Mouse (Mus musculus): ENCODE measurements around the gene Pfn1. TPM values are rescaled to one million over a fixed set of nuclear protein-coding genes. Genes with fewer than 3 reads are reported as not detected.

Pfn1 gene
- total RNA-seq (2021) = 100 to 1,000 TPM; 221 to 239 TPM

DNA sequence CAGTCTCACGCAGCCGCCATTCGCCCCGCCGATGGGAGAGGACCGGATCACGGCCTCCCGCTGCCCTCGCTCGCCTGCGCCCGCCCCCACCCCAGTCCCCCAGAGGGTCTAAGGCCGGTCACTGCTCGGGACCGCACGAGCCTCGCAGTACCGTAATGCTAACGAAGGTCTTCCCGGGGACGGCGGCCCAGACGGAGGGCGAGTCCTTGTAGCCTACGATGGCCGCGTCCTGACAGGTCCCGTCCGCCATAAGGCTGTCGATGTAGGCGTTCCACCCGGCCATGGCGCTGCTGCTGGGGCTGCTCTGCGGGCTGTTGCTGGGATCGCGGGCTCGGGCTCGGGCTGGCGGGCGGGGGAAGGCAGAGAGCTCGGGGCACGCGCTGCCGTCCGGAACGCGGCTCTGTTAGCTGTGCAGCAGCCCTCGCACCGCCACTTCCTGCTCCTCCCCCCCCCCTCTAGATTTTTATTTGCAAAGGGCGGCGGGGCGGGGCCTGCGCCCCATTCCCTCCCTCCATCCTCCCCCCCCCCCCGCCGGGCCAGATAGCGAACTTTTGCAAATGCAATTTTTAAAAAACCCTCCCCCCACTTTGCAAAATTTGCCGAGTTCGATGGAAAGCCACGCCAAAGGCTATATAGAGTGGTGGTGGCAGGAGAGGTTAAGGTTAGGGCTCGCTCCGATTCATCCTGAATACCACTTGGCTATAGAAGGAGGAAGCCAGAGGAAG is at the start of gene Pfn1:
Gene Pfn1, minus strand, starts transcription at position 447 of the 725 bp plus-strand sequence.
- DNase-seq (ENCODE audit: low spot score in 2 of 2) = peak; percentile 63 to 67
- intact Hi-C loops (cut with DNase I) = loop anchor here (1.0 to 2.0 kb wide), 2 partner anchors 14 to 34 kb away; partner anchors contain the start of genes Camta2 and Spag7

DNA sequence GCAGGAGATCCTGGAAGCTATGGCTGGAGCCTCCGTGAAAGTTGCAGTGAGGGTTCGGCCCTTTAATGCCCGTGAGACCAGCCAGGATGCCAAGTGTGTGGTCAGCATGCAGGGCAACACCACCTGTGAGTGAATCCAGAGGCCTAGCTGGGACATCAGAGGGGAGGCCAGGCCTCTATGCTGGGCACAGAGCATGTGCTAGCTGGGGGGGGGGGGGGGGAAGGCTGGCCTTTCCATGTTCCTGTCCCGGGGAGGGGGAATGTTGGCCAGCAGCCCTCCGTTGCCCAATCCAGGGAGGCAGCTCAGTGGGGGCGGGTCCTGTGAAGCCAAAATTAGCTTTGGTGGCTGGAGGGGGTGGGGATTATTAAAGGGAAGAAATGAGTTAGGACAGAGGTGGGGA is 48.3 kb upstream of the Pfn1 start:
- intact Hi-C loops (cut with DNase I) = no loop called here
- no peak for DNase-seq (ENCODE audit: low spot score in 2 of 2)

DNA sequence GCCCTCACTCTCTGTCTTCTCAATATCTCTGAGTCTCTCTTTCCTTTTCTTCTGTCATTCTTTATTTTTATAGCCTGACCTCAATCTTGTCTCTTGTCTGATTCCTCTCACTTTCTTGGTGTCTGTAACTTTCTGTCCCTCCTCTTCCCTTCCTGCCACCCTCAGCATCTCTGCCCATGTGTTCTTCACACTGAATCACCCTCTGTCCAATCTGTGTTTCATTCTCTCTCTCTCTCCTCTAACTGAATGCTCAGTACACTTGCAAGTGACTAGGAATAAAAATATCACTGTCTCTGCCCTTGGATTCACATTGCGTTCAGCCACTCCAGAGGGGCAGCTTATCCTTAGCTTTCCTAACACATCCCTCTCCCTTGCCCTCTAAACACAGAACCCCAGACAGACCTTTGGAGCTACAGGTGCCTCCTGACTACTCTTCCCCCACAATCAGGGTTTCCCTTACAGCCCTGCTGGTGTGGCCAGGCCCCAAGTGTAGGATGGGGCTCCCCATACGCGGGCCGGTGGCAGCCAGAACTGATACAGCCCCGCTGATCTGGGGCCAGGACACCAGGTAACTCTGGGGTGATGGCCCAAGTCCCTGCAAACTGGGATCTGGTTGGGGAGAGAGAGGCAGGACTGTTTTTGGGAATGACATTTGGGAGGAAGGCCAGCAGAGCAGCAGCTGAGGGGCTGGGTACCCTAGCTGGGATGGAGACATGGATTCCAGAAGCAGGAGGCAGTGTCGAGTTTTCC is 47.7 kb upstream of the Pfn1 start:
- DNase-seq (ENCODE audit: low spot score in 2 of 2) = peak in 1 of 2 experiments; percentile 76
- intact Hi-C loops (cut with DNase I) = no loop called here

DNA sequence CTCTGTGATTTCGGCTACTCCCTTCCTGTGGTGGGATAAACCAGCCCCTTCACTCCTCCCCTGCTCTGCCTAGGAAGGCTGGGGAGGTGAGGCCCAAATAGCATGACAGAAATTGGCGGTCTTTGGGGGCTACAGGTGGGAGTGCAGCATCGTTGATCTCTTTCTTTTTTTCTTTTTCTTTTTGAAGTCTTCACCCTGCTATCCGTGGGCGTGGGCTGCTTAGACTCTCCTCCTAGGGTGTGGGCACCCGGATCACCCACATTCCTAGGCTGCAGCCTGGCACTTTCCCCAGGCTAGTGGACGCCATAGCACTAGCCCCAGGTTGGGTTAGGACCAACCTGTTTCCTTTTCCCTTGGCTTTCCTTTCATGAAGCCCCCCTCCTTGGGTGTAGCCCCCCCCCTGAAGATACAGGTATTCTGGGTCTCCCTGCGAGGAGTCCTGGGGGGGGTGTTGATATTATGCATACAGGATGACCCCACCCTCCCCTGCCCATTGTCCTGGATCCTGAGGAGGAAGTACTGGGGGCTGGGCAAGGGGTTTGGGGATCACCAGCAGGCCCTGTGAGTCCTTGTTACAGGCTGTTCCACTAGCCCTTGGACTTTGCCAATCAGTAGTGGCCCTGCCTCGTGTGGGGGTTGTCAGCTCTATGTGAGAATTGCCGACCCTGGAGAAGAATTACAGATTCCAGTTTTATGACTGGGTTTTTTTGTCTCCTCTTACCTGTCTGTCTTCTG is 46.9 kb upstream of the Pfn1 start:
- DNase-seq (ENCODE audit: low spot score in 2 of 2) = peak in 1 of 2 experiments; percentile 41
- intact Hi-C loops (cut with DNase I) = no loop called here

DNA sequence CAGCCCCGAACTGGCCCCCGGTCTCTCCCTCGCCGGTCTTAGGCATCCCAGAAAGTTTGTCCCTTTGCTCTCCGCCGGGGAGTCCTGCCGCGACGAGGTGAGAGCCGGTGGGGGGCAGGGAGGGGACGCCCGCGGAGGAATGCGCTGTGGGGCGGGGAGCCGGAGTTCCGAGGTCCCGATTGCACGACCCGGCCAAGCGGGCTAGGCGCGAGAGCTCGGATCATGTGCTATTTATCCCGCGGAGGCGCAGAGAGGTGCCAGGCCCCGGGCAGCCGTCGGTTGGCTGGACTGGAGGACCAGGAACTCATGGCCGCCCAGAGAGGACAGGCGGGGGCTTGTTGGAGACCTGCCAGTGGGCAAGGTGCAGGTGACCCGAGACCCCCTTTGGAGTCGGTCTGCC is 46.2 kb upstream of the Pfn1 start:
- intact Hi-C loops (cut with DNase I) = loop anchor here (1.0 kb wide), 1 partner anchor 13 kb away; no protein-coding TSS in a partner anchor
- DNase-seq (ENCODE audit: low spot score in 2 of 2) = peak; percentile 45 to 56

DNA sequence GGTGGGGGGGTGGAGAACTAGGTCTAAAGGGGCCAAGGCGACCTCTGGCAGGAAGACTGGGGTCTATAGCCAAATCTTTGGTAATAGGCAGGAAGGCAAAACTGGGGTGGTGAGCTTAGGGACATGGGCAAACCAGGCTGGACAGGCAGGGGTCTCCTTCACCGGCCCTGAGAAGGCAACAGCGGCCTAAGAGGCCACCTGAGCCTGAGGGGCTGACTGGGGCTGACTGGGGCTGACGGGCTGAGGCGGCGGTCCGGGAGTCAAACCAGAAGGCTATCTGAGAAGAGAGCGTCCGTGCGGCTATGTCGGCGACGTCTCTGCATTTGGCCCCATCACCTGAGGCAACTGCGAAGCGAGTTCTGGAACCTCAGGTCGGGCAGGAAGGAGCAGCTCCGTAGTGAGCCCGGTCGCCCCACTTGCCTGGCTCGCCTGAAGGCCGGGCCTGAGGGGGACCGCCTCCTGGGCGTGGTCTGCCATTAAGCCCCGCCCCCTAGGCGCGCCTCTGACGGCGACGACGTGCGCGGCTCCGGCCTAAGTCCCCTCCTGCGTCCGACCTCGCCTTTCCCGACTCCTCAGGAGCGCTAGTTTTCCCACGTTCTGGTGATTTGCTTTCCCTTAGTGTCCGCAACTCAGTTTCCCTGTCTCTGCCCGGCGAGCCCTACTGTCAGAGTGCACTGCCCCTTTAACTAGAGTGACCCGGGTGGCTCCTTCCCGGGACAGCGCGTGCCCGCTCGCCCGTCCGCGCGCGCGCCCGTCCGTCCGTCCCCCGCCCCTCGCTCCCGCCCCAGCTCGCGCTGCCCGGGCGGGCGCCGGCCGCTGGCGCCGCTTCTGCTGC is 45.5 kb upstream of the Pfn1 start, which contains the start of the genes Inca1 and Kif1c:
Gene Inca1, minus strand, starts transcription at position 434 of the 835 bp plus-strand sequence.
Gene Kif1c, plus strand, starts transcription at position 827 of the 835 bp plus-strand sequence.
- DNase-seq (ENCODE audit: low spot score in 2 of 2) = peak; percentile 95
- intact Hi-C loops (cut with DNase I) = loop anchor here (1.0 kb wide), 1 partner anchor 13 kb away; no protein-coding TSS in a partner anchor

DNA sequence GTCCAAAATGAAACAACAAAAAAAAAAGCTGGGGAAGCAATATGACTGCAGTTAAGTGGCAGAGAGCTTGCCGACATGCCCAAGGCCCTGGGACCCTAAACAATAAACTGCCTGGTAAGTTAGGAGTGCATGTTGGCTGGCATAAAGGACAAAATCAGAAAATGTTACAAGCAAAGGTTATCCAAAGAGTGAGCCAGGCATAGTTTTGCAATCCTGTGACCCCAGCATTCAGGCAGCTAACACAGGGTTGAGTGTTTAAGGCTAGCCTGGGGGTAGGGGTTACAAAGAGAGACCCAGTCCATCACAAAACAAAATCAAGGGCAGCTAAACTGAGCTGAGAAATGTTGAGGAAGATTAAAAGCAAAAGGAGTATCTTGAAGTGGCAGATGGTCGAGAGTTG is 44.6 kb upstream of the Pfn1 start:
- intact Hi-C loops (cut with DNase I) = no loop called here
- DNase-seq (ENCODE audit: low spot score in 2 of 2) = no peak

DNA sequence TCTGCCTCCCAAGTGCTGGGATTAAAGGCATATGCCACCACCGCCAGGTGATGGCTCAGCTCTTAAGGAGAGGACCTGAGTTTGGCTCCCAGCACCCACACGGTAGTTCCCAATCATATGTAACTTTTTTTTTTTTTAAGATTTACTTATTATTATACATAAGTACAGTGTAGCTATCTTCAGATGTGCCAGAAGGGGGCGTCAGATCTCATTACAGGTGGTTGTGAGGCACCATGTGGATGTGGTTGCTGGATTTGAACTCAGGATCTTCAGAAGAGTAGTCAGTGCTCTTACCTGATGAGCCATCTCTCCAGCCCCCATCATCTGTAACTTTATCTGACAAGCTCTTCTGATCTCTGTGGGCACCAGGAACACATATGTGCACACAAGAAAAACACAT is 42.9 kb upstream of the Pfn1 start:
- no peak for DNase-seq (ENCODE audit: low spot score in 2 of 2)
- intact Hi-C loops (cut with DNase I) = no loop called here

DNA sequence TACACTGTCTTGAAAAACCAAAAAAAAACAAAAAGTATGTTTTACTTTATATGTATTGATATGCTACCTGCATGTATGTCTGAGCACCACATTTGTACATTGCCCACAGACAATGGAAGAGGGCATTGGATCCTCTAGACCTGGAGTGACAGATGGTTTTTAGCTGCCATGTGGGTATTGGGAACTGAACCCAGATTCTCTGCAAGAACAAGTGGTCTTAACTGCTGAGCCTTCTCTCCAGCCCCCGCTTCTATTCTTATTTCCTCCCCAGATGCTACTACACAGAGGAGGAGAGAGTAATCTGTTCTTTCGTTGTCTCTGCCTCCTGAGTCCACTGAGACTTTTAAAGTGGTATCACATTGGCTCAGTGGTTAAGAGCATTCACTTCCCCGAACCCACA is 39.1 kb upstream of the Pfn1 start:
- peak in 1 of 2 experiments; percentile 57 for DNase-seq (ENCODE audit: low spot score in 2 of 2)
- intact Hi-C loops (cut with DNase I) = no loop called here

DNA sequence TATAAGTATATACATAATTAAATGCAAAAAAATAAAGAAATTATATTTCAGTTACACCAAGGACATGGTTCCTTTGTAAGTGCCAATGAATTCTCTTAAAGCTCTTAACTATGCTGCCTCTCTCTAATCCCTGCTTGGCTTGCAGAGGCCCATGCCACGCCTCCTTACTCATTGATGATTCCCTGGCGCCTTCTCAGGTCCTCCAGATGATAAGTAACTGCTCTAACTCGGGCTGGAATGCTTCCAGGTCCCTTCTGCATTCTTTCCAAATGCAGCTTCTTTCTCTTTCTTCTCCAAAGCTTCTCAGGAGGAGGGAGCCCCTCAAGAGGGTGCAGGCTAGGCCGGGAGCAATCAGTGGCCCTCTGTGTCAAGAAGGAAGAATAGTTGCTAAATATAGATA is 35.1 kb upstream of the Pfn1 start:
- intact Hi-C loops (cut with DNase I) = loop anchor here (5.0 kb wide), 1 partner anchor 68 kb away; no protein-coding TSS in a partner anchor
- DNase-seq (ENCODE audit: low spot score in 2 of 2) = no peak

DNA sequence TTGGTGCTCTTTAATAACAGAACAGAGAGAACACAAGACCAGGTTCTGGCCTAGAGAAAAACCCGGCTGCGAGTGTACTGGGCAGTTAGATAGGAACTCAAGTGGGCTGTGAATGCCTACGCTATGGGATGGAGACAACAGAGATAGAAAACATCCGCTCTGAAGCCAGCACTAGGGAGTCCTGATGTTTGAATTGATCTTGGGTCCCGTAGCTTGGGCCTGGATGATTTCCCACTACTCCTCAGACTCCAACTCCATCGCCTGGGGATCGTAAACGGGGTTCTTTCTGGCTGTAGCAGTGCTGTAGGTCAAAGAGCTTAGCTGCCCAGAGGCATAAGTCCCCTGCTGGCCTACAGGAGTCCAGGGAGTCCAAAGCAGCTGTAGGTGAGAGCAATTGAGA is 33.9 kb upstream of the Pfn1 start:
- DNase-seq (ENCODE audit: low spot score in 2 of 2) = no peak
- intact Hi-C loops (cut with DNase I) = loop anchor here (1.0 to 5.0 kb wide), 2 partner anchors 34 to 69 kb away; partner anchors contain the start of gene Pfn1

DNA sequence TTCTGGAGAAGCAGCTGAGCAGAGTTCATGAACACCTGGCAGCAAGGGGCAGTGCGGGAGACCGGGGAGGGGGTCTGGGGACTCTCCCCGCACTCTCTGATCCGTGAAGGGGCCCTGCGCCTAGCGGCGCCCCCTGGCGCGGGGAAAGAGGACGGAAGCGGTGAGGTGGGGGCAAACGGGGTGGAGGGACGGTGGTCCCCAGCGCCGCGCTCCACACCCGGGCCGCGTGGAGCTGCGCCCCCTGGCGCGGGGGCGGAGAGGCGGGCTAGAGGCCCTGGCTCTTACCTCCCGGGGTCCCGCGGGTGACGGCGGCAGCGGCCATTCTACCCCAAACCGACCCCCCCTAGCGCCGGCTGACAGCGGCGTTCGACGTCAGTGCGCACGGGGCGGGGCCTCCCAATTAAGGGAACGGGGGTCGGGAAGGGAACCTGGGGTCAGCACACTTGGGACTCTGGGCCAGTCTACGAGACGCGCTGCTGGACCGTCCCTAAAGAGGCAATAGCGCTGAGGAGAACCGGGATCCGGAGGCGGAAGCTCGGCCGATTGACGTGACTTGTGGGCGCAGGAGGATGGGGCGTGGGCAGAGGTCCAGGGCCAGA is 33.3 kb upstream of the Pfn1 start, which contains the start of gene Camta2:
Gene Camta2, minus strand, starts transcription at position 505 of the 599 bp plus-strand sequence.
- peak; percentile 86 to 88 for DNase-seq (ENCODE audit: low spot score in 2 of 2)
- intact Hi-C loops (cut with DNase I) = loop anchor here (1.0 to 5.0 kb wide), 4 partner anchors 13 to 70 kb away; partner anchors contain the start of genes Inca1, Kif1c, Pfn1 and Spag7

DNA sequence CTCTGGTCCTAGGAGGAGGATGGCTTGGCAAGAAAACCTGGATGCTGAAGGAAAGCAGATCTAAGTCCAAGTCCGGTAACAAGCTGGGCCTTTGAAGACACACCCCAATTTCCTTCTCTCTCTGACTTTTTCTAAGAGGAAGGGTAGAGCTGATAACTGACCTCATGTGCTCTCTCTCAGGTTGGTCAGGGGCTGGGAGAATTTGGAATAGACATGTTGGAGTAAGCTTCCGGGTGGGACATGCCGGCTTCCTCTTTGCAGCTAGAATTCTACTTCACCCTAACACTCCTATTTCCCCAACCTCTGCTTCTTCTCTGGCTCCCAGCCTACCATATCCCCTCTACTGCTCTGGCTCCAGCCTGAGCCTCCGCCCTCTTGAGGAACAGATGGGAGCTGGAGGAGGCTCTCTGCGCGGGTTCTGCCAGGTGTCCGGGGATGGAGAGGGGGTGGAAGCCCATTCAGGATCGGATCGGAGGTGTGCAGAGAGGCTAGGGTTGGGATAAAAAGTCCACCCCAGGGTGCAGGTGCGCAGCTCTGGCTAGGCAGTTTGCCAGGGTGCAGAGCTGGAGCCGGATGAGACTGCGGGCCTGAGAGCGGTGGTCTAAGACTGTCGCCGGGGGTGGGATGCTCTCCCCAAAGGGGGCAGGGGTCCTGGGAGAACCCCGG is 32.6 kb upstream of the Pfn1 start:
- intact Hi-C loops (cut with DNase I) = loop anchor here (1.0 to 5.0 kb wide), 3 partner anchors 13 to 70 kb away; partner anchors contain the start of genes Inca1, Kif1c and Spag7
- DNase-seq (ENCODE audit: low spot score in 2 of 2) = peak; percentile 58 to 88

DNA sequence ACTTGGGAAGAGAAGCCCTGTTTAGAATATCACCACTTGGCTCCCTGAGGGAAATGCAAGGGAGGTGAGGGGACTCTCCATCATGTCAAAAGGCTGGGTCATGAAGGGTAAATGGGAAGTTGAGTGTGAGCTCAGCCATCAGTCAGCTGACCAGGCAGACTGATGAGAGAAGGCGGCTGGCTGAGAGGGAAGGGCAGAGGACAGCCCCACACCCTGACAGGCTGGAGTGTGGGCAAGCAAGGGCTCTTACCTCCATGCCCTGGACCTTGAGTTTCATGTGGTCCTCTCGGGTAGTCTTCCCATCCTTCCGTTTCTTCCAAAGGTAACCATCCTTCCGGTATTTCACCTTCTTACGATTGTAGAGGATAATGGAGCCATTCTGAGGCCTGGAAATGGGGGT is 29.2 kb upstream of the Pfn1 start:
- DNase-seq (ENCODE audit: low spot score in 2 of 2) = no peak
- intact Hi-C loops (cut with DNase I) = no loop called here

DNA sequence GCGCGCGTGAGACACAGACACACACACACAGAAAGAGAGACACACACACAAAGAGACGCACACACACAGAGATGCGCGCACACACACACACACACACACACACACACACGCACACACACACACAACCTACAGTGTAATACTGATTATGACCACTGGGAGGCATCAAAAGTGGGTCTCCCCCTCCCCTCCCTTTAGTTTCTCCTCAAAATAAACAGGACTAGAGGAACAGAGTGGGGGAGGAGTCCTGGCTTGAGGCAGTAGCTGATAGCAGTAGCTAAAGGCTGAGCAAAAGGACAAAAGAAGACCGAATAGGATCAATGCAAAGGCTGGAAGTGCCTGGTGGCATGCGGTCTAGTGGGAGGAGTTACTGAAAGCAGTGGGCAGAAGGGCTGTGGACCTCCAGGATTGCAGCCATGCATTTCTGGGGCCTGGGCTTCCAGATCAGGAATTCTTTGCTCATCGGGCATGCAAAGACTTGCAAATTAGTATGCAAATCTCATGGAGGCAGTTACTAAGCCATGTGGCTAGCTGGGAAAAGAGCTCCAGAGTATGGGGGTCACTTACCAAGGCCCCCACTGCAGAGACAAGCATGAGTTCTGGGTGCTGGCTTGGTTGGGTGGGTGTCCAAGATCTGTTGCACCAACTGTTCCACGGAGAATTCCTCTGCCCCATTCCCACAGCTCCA is 27.6 kb upstream of the Pfn1 start:
- peak in 1 of 2 experiments; percentile 66 for DNase-seq (ENCODE audit: low spot score in 2 of 2)
- intact Hi-C loops (cut with DNase I) = no loop called here

DNA sequence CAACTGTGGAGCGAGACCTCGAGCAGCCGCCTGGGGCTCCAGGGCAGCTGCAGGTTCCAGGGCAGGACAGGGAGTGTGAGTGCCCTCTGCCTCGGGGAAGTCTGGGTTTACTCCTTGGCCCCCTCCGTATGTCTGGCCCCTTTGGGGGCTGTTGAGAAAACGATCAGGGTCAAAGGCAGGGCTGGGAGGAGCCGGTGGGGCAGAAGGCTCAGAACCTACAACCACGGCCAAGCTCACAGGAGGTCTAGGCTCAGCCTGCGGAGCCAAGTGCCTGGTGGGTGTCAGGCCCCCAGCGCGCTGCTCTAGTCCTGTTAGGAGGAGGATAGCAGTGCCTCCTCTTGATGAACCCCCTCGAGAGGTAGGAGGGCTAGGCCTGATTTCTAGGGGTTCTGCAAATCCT is 26.7 kb upstream of the Pfn1 start:
- DNase-seq (ENCODE audit: low spot score in 2 of 2) = no peak
- intact Hi-C loops (cut with DNase I) = no loop called here

DNA sequence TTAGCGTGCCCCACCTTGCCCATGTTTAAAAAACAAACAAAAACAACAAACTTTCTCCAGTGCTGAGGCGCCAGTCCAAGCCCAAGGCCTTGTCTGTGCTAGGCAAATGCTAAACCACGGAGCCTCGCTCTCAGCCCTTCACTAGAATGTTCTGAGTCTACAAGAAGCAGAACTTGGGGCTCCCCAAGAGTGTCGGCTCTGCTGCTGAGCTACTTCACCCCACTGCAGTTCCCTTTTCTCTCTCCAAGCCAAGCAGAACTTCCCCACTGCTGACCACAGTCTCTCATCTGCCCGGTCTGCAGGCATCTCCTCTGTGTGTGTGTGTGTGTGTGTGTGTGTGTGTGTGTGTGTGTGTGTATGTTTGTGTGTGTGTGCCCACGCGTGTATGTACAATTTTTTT is 25.4 kb upstream of the Pfn1 start:
- intact Hi-C loops (cut with DNase I) = no loop called here
- DNase-seq (ENCODE audit: low spot score in 2 of 2) = peak in 1 of 2 experiments; percentile 43

All from left cerebral cortex, postnatal 25 days (tissue).